Mouse (Mus musculus) E14TG2a.4 (cell line): ENCODE measurements at regions not wholly inside any gene's neighbourhood (a gene's known extent, or its start where the extent isn't known, plus 50 kb on each side); places are given as distances from the start of the nearest gene placed in this dataset.

Source experiments
- H3K27me3 ChIP-seq: 2 replicates; pipeline ENCODE4 v1.6.1; 2014; ENCODE audit warnings: low read length, control low read depth; ENCODE audit not compliant: insufficient read depth
- H3K36me3 ChIP-seq: 2 replicates; pipeline ENCODE4 v1.6.1; 2014; ENCODE audit warnings: low read length, control low read depth; ENCODE audit not compliant: insufficient read depth
- H3K4me1 ChIP-seq: replicated peaks from 2 replicates; pipeline ENCODE4 v1.6.1; 2014; ENCODE audit warnings: low read depth, low read length, control low read depth
- H3K4me3 ChIP-seq: replicated peaks from 2 replicates; pipeline ENCODE4 v1.5.1; 2014; ENCODE audit warnings: mild to moderate bottlenecking, low read length
- H3K9me3 ChIP-seq: 2 replicates; pipeline ENCODE4 v1.6.1; 2014; ENCODE audit warnings: low read length, control low read depth
- CTCF ChIP-seq: conservative IDR thresholded peaks from 2 replicates; pipeline ENCODE4 v1.5.1; 2014; ENCODE audit warnings: low read length
- NANOG ChIP-seq: IDR thresholded peaks from 2 replicates; pipeline ENCODE4 v1.6.1; 2014; ENCODE audit warnings: borderline replicate concordance, low read length, mixed read lengths
- POU5F1 ChIP-seq: IDR thresholded peaks from 2 replicates; pipeline ENCODE4 v1.6.1; 2014; ENCODE audit warnings: low read length, borderline replicate concordance

DNA sequence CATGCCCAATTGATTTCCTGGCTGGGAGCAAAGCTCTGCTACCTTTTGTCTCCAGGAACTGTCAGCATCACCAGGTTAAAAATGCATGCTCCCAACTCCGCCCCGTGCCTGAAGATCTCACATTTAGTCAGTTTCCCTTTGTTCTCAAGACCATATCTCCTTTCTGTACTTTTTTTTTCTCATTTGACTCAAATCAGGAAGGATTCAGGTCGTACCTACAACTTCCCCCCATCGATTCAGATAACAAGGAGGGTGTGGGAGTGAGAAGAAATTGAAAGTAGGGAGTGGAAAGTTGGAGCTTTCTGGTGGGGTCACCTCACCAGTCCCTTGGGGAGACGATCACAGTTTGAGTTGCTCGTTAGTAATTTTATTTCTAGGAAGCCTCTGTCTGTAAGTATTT lies 141.2 kb upstream of the Klf3 start:
- Histone ChIP-seq H3K27me3 (no peaks in the 10 kb centered on the region), H3K4me1 (peaks cover 32% of the 10 kb centered on the region), H3K36me3 (no peaks in the 10 kb centered on the region), H3K9me3 (no peaks in the 10 kb centered on the region), H3K4me3 (no peak overlapping the region)
- no peak for TF ChIP-seq POU5F1
- TF ChIP-seq NANOG = no peak
- TF ChIP-seq CTCF = no peak

DNA sequence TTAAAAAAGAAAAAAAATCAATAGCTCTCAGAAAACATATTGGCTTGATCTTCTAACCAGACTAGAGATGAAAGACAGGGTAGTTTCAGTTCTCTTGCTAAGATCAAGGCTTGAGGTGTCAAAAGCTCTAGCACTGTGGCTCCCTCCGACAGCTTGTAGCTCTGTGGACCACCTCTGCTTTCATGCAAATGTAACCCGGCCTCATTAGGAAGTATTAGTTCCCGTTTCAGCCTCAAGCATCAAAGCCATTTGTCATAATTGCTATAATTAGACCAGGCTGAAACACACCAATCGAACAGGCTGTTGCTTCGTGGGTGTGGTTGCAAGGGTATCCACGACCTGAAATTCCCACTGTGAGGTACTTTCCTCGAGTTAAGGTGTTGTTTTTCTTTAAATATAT lies 140.7 kb upstream of the Klf3 start:
- H3K36me3 ChIP-seq = no peaks in the 10 kb centered on the region
- no peaks in the 10 kb centered on the region for H3K9me3 ChIP-seq
- peaks cover 32% of the 10 kb centered on the region for H3K4me1 ChIP-seq
- H3K4me3 ChIP-seq = no peak overlapping the region
- no peak for TF ChIP-seq POU5F1
- TF ChIP-seq NANOG = no peak
- no peak for TF ChIP-seq CTCF
- H3K27me3 ChIP-seq = no peaks in the 10 kb centered on the region

DNA sequence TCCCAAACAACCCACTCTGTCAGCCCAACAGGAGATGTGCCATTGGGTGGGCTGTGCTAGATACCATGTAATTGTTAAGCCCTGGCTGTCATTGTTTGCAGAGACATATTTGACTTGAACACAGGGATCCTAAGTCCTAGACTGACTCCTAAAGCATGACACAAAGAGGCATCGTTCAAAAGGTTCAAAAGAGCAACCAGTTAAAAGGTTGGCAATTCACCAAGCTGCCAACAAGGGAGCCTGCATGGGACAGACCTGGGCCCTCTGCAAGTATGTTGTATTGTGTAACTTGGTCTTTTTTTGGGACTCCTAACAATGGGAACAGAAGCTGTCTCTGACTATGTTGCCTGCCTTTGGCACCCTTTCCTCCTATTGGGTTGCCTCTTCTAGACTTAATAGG lies 139.4 kb upstream of the Klf3 start:
- Histone ChIP-seq H3K4me1 (peaks cover 32% of the 10 kb centered on the region), H3K36me3 (no peaks in the 10 kb centered on the region), H3K27me3 (no peaks in the 10 kb centered on the region), H3K9me3 (no peaks in the 10 kb centered on the region), H3K4me3 (no peak overlapping the region)
- no peak for TF ChIP-seq NANOG
- no peak for TF ChIP-seq POU5F1
- TF ChIP-seq CTCF = no peak

DNA sequence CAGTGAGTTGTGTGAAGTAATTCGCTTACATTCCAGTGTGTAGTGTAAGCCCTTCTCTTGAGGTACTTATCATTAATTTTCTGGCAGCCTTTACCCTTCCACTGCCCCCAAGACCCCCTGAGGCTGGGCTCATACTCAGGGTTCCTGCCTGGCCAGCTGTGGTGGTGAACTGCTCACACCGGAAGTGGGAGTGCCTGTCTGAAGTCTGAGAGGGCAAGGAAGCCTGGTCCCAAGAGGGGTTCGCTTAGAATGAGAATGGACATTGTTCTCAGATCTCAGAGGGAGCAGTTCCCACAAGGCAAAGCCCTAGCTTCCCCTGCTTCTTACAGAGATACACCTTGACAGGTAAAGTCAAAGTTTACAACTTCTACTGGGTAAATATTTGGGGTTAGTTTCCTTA lies 138.1 kb upstream of the Klf3 start:
- Histone ChIP-seq H3K36me3 (no peaks in the 10 kb centered on the region), H3K27me3 (no peaks in the 10 kb centered on the region), H3K9me3 (no peaks in the 10 kb centered on the region), H3K4me1 (peaks cover 32% of the 10 kb centered on the region), H3K4me3 (no peak overlapping the region)
- TF ChIP-seq POU5F1 (no peak), NANOG (no peak), CTCF (no peak)

DNA sequence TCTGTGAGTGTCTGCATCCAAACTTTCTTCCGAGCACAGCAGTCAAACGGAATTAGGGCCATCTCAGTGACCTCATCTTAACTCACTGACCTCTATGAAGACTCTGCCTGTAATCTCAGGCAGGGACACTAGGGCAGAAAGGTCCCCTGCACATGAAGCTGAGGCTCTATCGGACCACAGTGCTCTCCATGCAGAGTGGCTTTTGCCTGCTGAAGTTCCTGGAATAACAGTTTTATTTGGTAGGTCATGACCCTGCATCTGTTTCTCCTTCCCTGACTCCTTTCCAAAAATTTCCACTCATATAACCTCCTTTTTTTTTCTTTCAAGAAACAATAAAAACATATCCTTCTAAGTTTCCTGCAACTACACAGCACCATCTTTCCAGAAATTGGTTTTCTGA lies 136.9 kb upstream of the Klf3 start:
- Histone ChIP-seq H3K9me3 (no peaks in the 10 kb centered on the region), H3K27me3 (no peaks in the 10 kb centered on the region), H3K36me3 (no peaks in the 10 kb centered on the region), H3K4me1 (peaks cover 32% of the 10 kb centered on the region), H3K4me3 (no peak overlapping the region)
- TF ChIP-seq POU5F1 = no peak
- no peak for TF ChIP-seq NANOG
- no peak for TF ChIP-seq CTCF

DNA sequence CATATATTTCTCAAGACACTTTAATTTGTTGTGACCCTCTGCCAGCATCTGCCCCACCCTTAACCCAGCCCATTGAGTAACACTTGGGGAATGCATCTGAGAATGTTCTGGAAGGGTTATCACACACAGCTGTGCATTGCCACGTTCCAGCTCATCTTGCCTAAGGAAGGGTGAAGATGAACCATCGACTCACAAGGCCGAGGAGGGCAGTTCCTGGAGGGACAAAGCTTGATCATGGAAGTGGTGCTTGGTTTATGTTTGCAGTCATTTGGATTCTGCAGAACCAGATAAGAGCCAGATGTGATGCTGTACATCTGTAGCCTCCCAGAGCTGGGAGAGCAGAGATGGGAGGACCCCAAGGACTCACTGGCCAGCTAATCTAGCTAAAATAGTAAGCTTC lies 136.1 kb upstream of the Klf3 start:
- TF ChIP-seq CTCF (no peak), POU5F1 (no peak), NANOG (no peak)
- peaks cover 25% of the 10 kb centered on the region for H3K4me1 ChIP-seq
- no peaks in the 10 kb centered on the region for H3K36me3 ChIP-seq
- H3K27me3 ChIP-seq = no peaks in the 10 kb centered on the region
- H3K9me3 ChIP-seq = no peaks in the 10 kb centered on the region
- no peak overlapping the region for H3K4me3 ChIP-seq

DNA sequence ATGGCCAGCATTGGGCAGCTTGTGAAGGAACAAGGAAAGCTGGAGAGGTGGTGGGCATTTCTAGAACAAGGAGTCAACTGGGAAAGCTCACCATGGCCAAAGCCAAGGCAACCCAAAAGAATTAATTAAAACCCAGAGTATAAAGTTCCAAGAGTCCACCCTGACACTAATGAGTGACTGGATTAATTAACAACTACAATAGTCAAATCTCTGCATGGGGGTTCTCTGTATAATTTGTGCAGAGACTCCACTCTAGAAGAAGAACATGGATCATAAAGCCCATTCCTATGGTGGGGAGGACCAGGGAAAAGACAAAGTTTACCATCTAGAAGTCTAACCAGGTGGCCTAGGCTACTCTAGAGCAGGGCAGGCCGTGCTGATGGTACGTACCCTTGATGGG lies 129.3 kb upstream of the Klf3 start:
- Histone ChIP-seq H3K36me3 (no peaks in the 10 kb centered on the region), H3K4me3 (no peak overlapping the region), H3K4me1 (peaks cover 24% of the 10 kb centered on the region), H3K9me3 (no peaks in the 10 kb centered on the region), H3K27me3 (no peaks in the 10 kb centered on the region)
- TF ChIP-seq CTCF (no peak), POU5F1 (no peak), NANOG (no peak)

DNA sequence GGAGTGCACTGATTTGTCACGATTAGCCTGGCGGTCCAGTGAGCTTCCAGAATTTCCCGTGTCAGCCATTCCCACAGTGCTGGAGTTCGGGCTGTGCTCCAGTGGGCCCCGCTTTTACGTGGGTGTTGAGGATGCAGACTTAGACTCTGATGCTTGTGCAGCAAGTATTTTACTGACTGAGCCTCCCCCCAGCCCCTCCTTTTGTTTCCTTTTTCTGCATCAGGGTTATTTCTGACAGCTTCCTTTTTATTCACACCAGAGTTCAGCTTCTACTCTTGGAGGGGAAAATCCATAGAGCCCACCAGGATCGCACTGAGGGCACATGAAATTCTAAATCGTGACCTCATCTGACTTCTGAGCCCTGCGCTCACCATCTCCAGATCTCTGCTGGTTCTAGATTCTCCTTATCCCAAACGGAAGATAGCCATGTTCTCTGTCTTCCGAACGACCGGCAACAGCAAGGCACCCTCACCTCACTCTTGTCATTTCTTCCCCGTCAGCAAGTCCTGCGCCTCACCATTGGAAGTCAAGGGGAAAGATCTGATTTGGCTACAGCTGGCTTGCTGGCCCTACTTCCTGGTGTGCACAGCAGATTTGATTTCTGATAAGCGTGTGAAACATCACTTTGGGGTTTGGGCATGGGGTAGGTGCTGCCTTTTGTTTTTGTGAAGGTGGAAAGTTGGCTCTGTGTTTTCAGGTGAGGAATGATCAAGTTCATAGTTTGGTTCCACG lies 126.8 kb upstream of the Klf3 start:
- H3K4me3 ChIP-seq = no peak overlapping the region
- no peaks in the 10 kb centered on the region for H3K9me3 ChIP-seq
- H3K27me3 ChIP-seq = no peaks in the 10 kb centered on the region
- peaks cover 46% of the 10 kb centered on the region for H3K4me1 ChIP-seq
- no peak for TF ChIP-seq POU5F1
- no peak for TF ChIP-seq NANOG
- TF ChIP-seq CTCF = no peak
- no peaks in the 10 kb centered on the region for H3K36me3 ChIP-seq

DNA sequence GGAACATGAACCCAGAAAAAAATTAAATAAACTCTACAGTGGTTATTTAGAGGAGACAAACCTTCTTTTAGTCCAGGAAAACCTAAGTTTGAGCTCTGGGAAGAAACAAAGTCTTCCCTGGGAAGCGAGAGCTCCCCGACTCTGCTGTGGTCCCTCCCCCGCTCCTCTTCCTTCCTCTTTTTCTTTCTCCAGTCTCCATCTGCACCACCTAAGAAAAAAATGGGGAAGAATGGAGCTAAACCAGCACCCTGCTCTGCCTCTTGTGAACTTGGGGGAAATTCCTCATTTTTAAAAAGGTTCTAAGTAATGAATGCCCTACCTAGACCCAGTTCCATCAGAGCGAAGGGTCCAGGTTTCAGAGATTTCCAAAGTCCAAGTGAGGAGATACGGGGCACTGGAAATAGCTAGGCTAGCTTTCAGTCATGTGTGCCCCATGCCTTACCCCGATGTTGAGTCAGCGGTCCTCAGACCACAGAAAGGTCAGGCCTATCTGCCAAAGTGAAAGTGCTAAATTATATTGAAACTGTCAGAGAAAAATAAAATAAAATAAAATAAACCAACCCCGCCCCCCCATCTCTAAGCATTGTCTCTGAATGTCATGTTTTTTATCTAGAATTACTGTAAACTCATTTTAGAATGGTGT lies 126.1 kb upstream of the Klf3 start:
- H3K36me3 ChIP-seq = no peaks in the 10 kb centered on the region
- no peaks in the 10 kb centered on the region for H3K27me3 ChIP-seq
- TF ChIP-seq NANOG (no peak), POU5F1 (no peak), CTCF (no peak)
- H3K4me1 ChIP-seq = peaks cover 48% of the 10 kb centered on the region
- H3K4me3 ChIP-seq = no peak overlapping the region
- H3K9me3 ChIP-seq = no peaks in the 10 kb centered on the region
